Mouse (Mus musculus) monocyte, adult 5-6 weeks (primary cell): Measurements from ENCODE around the gene Gm38431. TPM values are rescaled to one million over a fixed set of nuclear protein-coding genes. Genes with fewer than 3 reads are reported as not detected.

Experiments
- ATAC-seq: fragments of 153-309, 156-312 bp; replicated peaks from 2 replicates; pipeline ENCODE4 v1.8.0; 2017; ENCODE audit warnings: mild to moderate bottlenecking; ENCODE audit not compliant: low TSS enrichment, insufficient number of reproducible peaks, severe bottlenecking, poor library complexity, low FRiP score
- total RNA-seq: library from RNA; stranded (forward); fragments of 200-1000, 200-491, 200-594 nt; gene quantifications from 3 replicates; pipeline ENCODE4 v1.2.3, GENCODE M21; 2017

Gene Gm38431
- total RNA-seq: 2.3 to 5.6 TPM in 2 of 3 replicates, not detected in the other

DNA sequence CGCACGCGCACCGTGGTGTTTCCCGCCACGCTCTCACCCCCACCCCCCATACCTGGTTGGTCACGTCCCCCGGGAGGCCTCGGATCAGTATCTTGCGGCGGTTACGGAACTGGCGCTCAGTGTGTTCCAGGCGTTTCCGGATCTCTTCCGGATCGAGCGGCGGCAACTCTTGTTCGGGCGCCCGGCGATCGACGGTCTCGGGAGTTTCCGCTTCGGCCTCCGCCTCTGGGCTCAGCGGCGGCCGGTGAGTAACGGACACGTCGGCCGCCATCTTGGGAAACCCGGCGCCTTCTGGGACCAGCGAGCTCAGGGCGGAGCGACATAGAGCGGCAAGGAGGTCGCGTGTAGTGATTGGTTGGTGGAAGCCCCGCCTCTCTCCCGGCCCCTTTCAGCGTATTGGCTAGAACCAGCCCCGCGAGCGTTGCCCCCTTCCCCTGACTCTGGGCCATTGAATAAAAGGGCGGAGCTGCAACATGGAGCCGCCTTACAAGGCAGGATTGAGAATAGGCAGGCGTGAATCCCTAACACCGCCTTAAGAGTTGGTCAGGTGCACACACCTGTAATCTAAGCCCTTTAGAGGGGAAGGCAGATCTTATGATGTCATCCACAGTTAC is at the start of gene Gm38431, which contains the start of gene Raver1:
Gene Gm38431 (minus strand): TSS at position 291 of the 614 bp plus-strand sequence.
Gene Raver1 (minus strand): TSS at position 302 of the 614 bp plus-strand sequence.
- ATAC-seq: peak; percentile 98

DNA sequence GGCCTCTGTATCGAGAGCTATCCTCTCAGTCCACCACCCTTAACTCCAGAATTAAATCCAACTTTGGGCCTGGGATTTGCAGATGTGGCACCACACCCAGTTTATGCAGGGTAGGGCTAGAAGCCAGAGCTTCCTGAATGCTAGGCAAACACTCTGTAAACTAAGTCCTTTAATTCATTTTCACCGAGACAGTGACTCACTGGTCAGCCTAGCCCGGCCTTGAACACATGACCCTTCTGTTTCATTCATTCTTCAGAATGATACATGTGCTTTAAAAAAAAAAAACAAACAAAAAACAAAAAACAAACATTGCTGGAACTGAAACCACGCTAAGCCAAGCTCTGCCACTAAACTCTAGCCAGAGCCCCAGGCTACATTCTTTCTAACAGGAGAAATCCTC is 46.6 kb upstream of the Gm38431 start:
- ATAC-seq: no peak

DNA sequence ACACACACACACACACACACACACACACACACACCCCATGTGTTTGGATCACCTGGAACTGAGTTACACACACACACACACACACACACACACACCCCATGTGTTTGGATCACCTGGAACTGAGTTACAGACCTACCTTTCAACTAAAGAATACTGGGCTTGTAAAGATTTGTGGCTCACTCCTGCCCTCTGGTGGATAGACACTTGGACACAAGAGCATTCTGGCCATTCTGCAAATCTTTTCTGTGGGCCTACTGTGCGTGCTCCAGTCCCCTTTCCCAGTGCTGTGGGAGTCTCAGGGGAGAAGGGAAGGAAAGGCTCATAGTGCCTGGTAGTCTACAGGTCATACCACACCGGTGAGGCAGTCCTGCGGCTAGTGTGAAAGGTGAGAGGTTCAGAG is 45.4 kb upstream of the Gm38431 start:
- ATAC-seq: no peak; the same call in 1 of the 2 replicates

DNA sequence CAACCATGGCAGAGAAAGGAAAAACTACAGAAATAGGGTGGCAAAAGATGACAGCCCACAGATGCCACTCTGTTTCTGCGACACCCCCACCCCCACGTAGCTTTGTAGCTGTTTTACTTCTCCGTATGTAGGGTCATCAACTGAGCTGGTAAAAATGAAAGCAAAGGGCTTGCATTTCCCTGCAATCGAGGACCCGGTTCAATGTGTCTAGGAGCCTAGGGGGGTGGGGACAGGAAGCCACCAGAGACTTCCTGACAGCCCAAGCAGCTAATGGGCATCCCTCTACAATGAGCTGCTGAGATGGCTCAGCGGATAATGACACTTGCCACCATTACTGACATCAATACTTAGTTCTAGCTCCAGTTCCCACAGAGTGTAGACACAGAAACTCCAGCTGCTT is 44.6 kb upstream of the Gm38431 start:
- no peak for ATAC-seq

DNA sequence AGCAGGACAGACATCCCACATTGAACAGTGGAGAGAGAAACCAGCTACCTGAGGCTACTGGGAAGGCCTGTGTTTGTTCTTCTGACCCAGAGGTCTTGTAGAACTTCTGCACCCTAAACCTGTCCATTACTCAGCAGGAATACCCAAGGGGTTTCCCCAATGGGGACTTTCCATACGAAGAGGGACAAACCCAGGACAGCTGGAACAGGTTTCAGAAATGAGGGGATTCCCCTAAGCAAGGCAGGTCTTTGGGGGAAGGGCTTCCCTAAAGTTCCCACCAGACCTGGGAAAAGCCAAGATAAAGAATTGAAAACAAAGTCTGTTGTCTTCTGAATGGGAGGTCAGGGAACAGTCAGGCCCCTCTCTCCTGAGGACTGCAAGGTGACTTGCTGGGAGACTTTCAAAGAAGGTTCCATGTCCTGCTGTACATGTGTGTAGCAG is 44.2 kb upstream of the Gm38431 start:
- no peak for ATAC-seq

DNA sequence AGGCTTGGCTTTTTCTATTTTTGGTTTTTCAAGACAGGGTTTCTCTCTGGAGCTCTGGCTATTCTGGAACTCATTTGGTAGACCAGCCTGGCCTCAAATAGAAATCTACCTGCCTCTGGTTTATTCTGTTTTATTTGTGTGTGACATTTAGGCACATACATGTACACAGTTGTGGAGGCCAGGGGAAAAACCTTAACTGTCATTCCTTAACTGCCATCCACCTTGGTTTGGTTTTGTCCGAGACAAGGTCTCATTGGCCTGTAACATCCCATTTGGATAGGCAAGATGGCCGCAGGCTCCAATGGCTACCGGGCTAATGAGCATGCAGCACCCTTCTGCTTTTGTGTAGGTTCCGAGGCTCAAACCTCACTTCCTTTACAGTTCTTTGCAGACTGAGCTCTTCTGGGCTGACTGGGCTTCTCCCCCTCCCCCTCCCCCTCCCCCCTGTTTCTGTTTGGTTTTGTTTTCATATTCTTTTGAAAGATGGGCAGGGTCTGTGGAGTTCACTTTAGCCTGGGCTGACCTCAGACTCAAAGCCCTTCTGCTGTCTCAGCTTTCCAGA is 43.6 kb upstream of the Gm38431 start:
- ATAC-seq: no peak

DNA sequence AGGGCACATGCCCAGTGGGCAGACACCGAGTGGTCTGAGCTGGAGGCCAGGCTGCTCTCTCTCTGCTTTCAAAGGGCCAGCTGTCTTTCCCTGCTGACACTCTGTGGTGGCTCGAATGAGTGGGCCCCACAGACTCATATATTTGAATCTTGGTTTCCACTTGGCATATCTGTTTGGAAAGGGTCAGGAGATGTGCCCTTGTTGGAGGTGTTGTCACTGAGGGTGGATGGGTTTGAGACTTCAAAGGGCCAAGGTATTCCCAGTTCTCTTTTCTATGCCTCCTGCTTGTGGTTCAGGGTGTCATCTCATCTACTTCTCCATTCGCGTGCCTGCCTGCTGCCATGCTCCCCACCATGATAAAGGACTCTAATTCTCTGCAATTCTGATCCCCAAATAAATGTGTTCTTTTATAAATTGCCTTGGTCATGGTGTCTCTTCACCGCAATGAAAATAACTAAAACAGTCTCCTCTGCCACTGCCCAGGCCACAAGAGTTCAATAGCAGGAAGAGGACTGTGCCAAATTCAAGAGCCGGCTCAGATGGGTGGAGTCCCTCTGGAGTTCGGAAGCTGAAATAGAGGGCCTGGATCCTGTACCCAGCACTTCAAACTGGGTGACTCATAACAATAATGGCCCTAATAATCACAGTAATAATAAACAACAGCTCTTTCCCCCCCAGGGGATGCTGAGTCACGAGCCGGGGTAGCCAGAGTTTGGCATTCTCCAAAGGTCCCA is 43.0 kb upstream of the Gm38431 start:
- no peak for ATAC-seq

DNA sequence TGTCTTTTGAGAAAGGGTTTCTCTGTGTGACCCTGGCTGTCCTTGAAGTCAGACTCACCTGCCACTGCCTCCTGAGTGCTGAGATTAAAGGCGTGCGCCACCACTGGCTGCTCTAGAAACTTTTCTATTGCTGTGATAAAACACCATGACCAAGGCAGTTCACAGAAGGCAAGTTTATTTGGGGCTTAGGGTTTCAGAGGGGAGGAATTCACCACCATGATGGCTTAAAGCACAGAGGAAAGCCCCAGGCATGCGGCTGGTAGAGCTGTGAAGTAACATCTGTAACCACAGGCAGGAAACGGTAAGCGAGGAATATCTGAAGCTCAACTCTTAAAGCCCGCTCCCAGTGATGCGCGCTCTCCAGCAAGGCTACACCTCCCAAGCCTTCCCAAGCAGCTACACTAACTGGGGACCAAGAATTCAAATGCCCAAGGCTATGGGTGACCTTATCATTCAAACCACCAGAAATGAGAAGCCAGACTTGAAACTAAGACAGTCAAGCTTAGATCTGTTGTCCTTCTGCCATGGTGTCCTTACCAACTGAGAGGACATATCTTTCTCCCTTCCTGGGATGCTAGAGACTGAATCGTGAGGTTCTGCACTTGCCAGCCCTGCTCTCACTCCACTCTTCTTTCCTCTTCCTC is 41.4 kb upstream of the Gm38431 start:
- no peak for ATAC-seq

DNA sequence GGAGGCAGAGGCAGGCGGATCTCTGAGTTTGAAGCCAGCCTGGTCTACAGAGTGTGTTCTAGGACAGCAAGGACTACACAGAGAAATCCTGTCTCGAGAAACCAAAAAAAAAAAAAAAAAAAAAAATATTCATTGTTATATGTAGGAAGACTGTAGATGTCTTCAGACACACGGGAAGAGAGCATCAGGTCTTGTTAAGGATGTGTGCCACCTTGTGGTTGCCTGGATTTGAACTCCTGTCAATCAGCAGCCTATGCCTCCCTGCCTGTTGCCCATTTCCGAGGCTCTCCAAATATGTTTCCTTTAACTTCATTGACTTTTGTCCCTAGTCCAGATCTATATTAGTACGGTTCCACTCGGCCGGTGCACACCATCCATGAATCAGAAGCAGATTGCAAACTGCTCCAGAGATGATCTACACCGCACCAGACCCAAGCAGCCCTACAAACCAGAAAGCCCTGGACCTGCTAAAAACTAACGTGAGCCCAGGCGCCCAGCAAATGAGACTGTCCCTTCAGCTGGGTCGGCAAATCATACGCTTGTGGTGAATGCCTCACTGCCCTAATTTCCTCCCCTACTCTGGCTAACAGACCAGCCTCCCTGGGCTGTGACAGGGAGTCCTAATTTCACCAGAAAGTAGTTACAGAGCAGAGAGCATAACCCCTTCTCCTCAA is 40.4 kb upstream of the Gm38431 start:
- ATAC-seq: no peak

DNA sequence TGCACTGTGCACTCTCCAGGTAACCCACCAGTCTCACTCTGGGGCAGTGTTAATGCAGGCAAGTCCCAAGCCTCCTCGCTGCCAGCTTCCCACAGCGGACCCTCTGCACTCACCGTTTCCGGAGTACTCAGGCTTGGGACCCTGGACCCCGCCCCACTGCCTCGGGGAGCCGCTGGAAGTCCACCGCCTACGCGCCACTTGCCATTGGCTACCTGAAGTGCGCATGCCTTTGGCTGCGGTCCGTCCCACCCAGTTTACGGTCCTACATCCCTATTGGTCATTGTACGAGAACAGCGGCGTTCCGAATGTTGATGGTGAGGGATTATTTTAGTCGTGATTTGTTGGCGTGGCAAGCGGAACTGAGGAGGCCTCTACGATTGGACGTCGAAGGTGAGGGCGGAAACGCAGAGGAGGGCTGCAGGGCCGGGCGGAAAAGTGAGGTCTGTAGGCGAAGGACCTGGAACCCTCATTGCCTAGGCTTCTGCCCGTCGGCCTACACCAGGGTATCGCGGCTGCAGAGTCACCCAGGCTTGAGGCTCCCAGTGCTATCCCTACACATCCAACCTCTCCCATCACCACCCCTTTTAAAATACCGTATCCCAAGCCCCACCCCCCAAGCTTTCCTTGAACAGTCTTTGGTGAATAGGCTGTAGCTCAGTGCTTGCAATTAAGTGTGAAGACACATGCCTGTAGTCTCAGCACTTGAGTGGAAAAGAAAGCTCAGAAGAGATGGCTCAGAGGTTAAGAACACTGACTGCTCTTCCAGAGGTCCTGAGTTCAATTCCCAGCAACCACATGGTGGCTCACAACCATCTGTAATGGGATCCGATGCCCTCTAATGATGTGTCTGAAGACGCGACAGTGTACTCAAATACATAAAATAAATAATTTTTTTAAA is 39.5 kb upstream of the Gm38431 start, which contains the start of gene Tyk2:
Gene Tyk2 (minus strand): TSS at position 185 of the 898 bp plus-strand sequence.
- peak; percentile 97 for ATAC-seq

DNA sequence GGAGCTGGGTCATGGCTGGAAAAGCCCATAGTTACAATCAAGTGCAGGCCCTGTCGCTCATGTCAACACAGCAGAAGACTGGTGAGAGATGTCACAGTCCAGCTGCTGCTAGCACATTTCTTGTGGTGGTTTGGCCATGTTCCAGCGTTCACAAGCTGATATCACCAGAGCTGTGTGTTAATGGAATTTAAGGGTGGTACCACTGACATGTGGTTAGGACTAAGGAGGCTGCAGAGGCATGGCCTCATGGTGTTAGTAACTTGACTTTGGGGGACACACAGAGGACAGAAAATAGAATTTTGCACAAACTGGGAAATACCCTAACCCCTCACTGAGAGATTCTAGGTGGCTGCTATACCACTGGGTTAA is 34.4 kb upstream of the Gm38431 start:
- no peak; the same call in 1 of the 2 replicates for ATAC-seq

DNA sequence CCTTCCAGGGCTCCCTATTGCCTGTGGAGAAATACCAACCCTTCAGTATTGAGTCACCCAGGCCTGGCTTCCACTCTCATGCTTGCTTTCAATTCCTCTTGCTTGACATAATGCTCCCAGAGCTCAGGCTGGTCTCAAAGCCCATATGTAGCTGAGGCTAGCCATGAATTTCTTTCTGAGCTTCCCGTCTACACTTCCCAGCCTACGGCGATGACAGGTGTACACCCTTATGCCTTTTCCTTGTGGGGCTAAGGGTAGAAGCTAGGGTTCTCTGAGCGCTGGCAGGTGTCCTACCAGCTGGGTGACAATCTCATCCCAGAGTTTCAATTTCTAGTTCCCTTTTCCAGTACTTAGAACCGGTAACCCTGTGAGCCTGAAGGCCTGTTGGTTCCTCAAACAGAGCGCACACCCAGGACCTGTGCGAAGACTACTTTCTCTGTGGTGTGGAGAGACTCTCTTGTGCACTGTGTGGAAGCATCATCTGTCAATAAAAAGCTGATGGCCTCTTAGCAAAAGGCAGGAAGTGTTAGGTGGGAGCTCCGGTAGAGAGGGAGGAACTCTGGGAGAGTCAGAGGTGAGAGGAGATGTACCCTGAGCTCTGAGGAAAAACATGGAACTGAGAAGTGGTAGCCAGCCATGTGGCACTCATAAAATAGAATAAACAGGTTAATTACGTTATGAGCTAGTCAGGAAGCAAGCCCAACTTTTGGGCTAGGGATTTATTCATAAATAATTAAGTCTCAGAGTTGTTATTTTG is 33.9 kb upstream of the Gm38431 start:
- ATAC-seq: peak; percentile 64

DNA sequence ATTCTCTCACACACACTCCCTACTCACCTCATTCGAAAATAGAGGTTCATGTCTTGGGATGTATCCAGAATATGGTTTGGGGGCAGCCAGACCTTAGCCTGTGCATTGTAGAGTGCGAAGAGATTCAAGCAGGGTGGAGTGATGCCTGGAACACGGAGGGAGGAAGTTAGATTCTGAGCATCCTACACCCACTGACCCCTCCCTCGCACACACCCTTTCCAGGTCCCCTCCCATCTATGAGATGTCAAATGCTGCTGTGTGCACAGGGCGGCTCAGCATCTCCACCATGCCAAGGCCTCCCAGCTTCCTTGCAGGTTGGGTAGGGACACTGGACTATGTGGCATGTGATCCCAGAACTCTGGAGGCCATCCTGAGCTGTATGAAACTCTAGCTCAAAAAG is 33.0 kb upstream of the Gm38431 start:
- ATAC-seq: 0 out of 2 replicates have a peak, but pooled peaks have one; percentile 24

DNA sequence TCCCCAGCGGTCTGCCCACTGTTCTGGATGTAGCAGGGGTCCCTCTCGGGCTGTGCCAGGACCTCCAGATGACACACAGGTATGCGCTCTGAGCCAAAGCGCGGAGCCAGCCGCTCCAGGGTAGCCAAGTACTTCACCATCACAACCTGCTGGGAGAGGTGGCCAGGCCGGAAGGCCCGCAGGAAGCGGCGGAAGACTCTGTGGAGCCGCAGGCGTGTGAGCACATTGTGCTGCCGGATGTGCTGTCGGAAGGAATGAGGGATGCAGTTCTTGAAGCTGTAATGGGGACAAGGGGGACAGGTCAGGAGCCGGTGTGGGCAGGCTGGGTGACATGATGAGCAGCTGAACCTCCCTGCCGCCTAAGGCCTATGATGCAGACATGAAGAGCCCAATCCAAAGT is 29.7 kb upstream of the Gm38431 start:
- ATAC-seq: no peak

DNA sequence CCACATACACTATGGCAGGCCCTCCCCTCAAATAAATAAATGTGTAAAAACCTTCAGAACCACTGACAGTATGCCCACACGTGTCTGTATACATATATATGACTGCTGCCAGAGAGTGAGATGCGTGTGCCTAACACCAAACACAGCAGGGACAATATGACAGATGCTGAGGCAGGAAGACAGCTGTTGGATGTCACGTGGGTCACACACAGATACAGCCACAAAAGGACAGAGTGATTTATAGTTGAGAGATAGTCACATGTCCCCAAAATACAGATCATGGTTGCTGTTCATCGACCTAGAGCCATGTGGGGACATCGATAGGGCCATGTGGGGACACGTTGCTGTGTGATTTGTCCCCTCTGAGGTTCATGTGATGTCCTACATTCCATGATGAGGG is 25.3 kb upstream of the Gm38431 start:
- no peak for ATAC-seq

DNA sequence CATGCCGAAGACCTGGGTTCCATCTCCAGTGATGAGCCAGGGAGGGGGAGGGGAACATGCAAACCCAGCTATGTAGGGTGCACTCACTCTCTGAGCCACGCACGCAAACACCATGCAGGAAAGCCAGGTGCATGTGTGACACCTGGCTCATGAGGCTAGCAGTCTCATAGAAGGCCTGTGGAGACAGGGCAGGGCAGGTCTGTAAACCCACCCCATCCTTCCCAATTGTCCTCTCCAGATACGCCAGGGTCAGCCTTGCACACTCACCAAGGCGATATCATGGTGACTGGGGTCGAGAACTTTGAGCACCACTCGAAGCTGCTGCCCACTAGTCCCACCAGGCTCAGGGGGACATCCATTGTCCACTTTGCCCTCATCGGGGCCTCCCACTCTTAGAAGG is 23.3 kb upstream of the Gm38431 start:
- ATAC-seq: no peak

DNA sequence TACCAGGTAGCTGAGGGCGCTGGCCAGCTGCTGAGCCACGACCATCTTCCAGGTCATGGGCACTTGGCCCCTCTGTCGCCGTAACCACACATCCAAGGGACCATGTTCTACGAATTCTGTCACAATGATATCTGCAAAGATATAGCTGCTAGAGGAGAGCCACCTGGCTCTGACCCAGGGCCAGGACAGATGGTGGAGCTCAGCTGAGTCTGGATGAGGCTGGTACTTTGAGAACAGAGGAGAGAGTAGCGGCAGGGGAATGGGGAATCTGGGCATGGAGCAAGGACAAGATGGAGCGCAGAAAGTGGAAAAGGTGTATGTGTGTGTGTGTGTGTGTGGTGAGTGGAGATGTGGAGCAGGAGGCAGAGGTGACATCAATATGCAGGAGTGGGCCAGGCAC is 22.4 kb upstream of the Gm38431 start:
- ATAC-seq: no peak
